Mouse (Mus musculus): ENCODE data around the gene Sdc1. TPM values are rescaled to one million over a fixed set of nuclear protein-coding genes. Genes with fewer than 3 reads are reported as not detected.
A peak's percentile ranks its signal among the peaks of the same experiment; 100 is the strongest.

The Sdc1 gene
- polyA plus RNA-seq, 1 experiment, result 156 TPM

GRCm38 (mm10) chr12:8824995-8825703 is 54.0 kb downstream of the Sdc1 start:
- Histone ChIP-seq H3K4me2 (ENCODE audit: low read depth) (no peak overlapping the region), H3K36me3 (ENCODE audit: control insufficient read depth, insufficient read depth) (no peaks in the 10 kb centered on the region), H3K79me2 (ENCODE audit: control insufficient read depth, insufficient read depth) (no peaks in the 10 kb centered on the region), H3K4me3 (no peak overlapping the region), H3K27me3 (ENCODE audit: control insufficient read depth, insufficient read depth, insufficient read length) (no peaks in the 10 kb centered on the region), H3ac (ENCODE audit: control insufficient read depth, insufficient read length) (no peak overlapping the region)
- TF ChIP-seq CEBPB (IDR thresholded peaks at IDR 0.05; ENCODE audit: insufficient read depth, poor library complexity, severe bottlenecking) (no peak), TCF12 (IDR thresholded peaks at IDR 0.05; ENCODE audit: insufficient read depth, poor library complexity, severe bottlenecking) (no peak), USF1 (IDR thresholded peaks at IDR 0.05; ENCODE audit: low read depth) (no peak), MYOG (IDR thresholded peaks at IDR 0.05; ENCODE audit: control insufficient read depth in 1 of 3, insufficient read depth in 1 of 3, insufficient read length in 2 of 3, low read depth in 2 of 3) (no peak), SRF (IDR thresholded peaks at IDR 0.05; ENCODE audit: control insufficient read depth, insufficient read length, low read depth) (no peak), E2F4 (IDR thresholded peaks at IDR 0.05; ENCODE audit: insufficient read depth) (no peak), REST (IDR thresholded peaks at IDR 0.05; ENCODE audit: insufficient read depth, insufficient read length) (no peak), MAX (IDR thresholded peaks at IDR 0.05; ENCODE audit: low read depth) (no peak), TCF3 (IDR thresholded peaks at IDR 0.05; ENCODE audit: insufficient read length, low read depth) (no peak), POLR2A (IDR thresholded peaks at IDR 0.05; ENCODE audit: insufficient read length, low read depth) (no peak), MYOD1 (IDR thresholded peaks at IDR 0.05; ENCODE audit: control insufficient read depth in 1 of 3, insufficient read length in 2 of 3, low read depth in 2 of 3) (no peak), POLR2AphosphoS2 (IDR thresholded peaks at IDR 0.05; ENCODE audit: insufficient read length, low read depth) (no peak)

GRCm38 (mm10) chr12:8827014-8827715 is 56.0 kb downstream of the Sdc1 start:
- Histone ChIP-seq H3K27me3 (ENCODE audit: control insufficient read depth, insufficient read depth, insufficient read length) (no peaks in the 10 kb centered on the region), H3ac (ENCODE audit: control insufficient read depth, insufficient read length) (no peak overlapping the region), H3K36me3 (ENCODE audit: control insufficient read depth, insufficient read depth) (no peaks in the 10 kb centered on the region), H3K4me2 (ENCODE audit: low read depth) (no peak overlapping the region), H3K4me3 (no peak overlapping the region), H3K79me2 (ENCODE audit: control insufficient read depth, insufficient read depth) (no peaks in the 10 kb centered on the region)
- TF ChIP-seq E2F4 (IDR thresholded peaks at IDR 0.05; ENCODE audit: insufficient read depth) (no peak), USF1 (IDR thresholded peaks at IDR 0.05; ENCODE audit: low read depth) (no peak), POLR2AphosphoS2 (IDR thresholded peaks at IDR 0.05; ENCODE audit: insufficient read length, low read depth) (no peak), MAX (IDR thresholded peaks at IDR 0.05; ENCODE audit: low read depth) (no peak), TCF3 (IDR thresholded peaks at IDR 0.05; ENCODE audit: insufficient read length, low read depth) (no peak), TCF12 (IDR thresholded peaks at IDR 0.05; ENCODE audit: insufficient read depth, poor library complexity, severe bottlenecking) (no peak)

- TF ChIP-seq USF1 (IDR thresholded peaks at IDR 0.05; ENCODE audit: low read depth) (no peak), REST (IDR thresholded peaks at IDR 0.05; ENCODE audit: insufficient read depth, insufficient read length) (no peak), MYOG (IDR thresholded peaks at IDR 0.05; ENCODE audit: control insufficient read depth in 1 of 3, insufficient read depth in 1 of 3, insufficient read length in 2 of 3, low read depth in 2 of 3) (peak in 1 of 3 experiments; percentile 71), POLR2A (IDR thresholded peaks at IDR 0.05; ENCODE audit: insufficient read length, low read depth) (no peak), MYOD1 (IDR thresholded peaks at IDR 0.05; ENCODE audit: control insufficient read depth in 1 of 3, insufficient read length in 2 of 3, low read depth in 2 of 3) (peak in 2 of 3 experiments; percentile 51 to 63), MAX (IDR thresholded peaks at IDR 0.05; ENCODE audit: low read depth) (no peak)
- Histone ChIP-seq H3K36me3 (ENCODE audit: control insufficient read depth, insufficient read depth) (no peaks in the 10 kb centered on the region), H3K27me3 (ENCODE audit: control insufficient read depth, insufficient read depth, insufficient read length) (no peaks in the 10 kb centered on the region), H3K79me2 (ENCODE audit: control insufficient read depth, insufficient read depth) (no peaks in the 10 kb centered on the region), H3K4me2 (ENCODE audit: low read depth) (peak overlapping the region; percentile 72), H3K4me3 (no peak overlapping the region), H3ac (ENCODE audit: control insufficient read depth, insufficient read length) (no peak overlapping the region)
These were observed 58.0 kb downstream of the Sdc1 start for GRCm38 (mm10) chr12:8829032-8829660.

DNA sequence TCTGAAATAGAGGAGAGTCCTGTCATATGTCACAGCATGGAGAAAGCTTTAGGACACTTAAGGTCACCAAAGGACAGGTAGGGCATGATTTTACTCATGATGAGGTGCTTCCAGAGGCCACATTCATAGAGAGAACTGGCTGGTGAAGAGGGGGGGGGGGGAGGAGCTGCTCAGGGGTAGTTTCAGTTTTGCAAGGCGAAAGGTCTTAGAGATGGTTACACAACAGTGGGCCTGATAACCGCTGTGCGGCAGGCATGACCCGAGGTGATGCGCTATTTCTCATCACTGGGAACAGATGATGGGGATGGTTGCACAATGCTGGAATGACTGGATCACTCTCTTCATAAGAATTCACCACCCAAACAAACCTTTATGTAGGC is 58.5 kb downstream of the Sdc1 start:
- Histone ChIP-seq H3ac (ENCODE audit: control insufficient read depth, insufficient read length) (no peak overlapping the region), H3K27me3 (ENCODE audit: control insufficient read depth, insufficient read depth, insufficient read length) (no peaks in the 10 kb centered on the region), H3K4me2 (ENCODE audit: low read depth) (peak overlapping the region; percentile 72), H3K36me3 (ENCODE audit: control insufficient read depth, insufficient read depth) (no peaks in the 10 kb centered on the region), H3K4me3 (no peak overlapping the region), H3K79me2 (ENCODE audit: control insufficient read depth, insufficient read depth) (no peaks in the 10 kb centered on the region)
- TF ChIP-seq CEBPB (IDR thresholded peaks at IDR 0.05; ENCODE audit: insufficient read depth, poor library complexity, severe bottlenecking) (peak; percentile 75), E2F4 (IDR thresholded peaks at IDR 0.05; ENCODE audit: insufficient read depth) (no peak)

DNA sequence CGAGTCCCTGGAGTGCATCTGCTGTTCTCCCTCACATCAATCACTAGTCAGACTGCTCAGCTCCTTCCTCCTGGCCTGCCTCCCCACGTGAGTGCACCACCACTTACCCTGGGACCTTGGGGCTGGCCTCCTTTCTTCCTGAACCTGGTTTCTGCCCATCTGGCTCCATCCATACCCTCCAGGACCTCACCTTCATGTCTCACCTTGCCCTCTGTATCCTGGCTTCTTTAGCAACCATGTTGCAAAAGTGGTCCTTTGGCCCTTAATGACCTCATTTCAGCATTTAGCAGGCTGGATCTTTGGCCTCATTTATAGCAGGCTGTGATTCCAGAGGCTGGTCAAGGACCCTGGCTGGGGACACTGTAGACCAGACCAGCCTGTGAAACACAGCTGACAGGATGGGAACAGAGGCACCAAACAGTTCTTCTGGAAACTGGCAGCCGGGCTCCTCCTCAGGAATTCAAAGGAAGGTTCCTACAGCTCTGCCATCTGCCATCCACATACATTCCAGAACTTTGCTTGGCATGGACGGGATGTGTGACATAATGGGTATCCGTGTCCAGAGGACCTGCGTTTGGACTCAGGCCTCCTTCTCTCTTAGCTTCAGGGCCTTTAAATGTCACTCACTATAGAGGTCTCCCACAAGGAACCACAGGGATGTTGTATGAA is 60.0 kb downstream of the Sdc1 start:
- Histone ChIP-seq H3K79me2 (ENCODE audit: control insufficient read depth, insufficient read depth) (no peaks in the 10 kb centered on the region), H3K4me3 (no peak overlapping the region), H3K36me3 (ENCODE audit: control insufficient read depth, insufficient read depth) (no peaks in the 10 kb centered on the region), H3K27me3 (ENCODE audit: control insufficient read depth, insufficient read depth, insufficient read length) (no peaks in the 10 kb centered on the region), H3ac (ENCODE audit: control insufficient read depth, insufficient read length) (no peak overlapping the region), H3K4me2 (ENCODE audit: low read depth) (no peak overlapping the region)
- TF ChIP-seq POLR2AphosphoS2 (IDR thresholded peaks at IDR 0.05; ENCODE audit: insufficient read length, low read depth) (no peak), MYOD1 (IDR thresholded peaks at IDR 0.05; ENCODE audit: control insufficient read depth in 1 of 3, insufficient read length in 2 of 3, low read depth in 2 of 3) (no peak), USF1 (IDR thresholded peaks at IDR 0.05; ENCODE audit: low read depth) (no peak), TCF12 (IDR thresholded peaks at IDR 0.05; ENCODE audit: insufficient read depth, poor library complexity, severe bottlenecking) (no peak), POLR2A (IDR thresholded peaks at IDR 0.05; ENCODE audit: insufficient read length, low read depth) (no peak)

Measured in myocyte (in vitro differentiated cells).